Mouse (Mus musculus) lung, embryonic 16.5 days (tissue): ENCODE results near the gene Cartpt. TPM values are rescaled to one million over a fixed set of nuclear protein-coding genes. Genes with fewer than 3 reads are reported as not detected.
"Not testable (repeated sequence)": the region's sequence is repeated elsewhere in the genome, so short reads cannot be mapped to it uniquely, and the experiment has no call there.

Experiments used
- ATAC-seq: fragments of 200-750 bp; cut with Nextera tagmentation; 2 replicates; pipeline ENCODE4 v1.8.0; 2017; ENCODE audit warnings: low read depth, mild to moderate bottlenecking, moderate library complexity
- H3K27ac ChIP-seq: fragments of 300-500 bp; sonication (generic); 2 replicates; pipeline ENCODE4 v1.5.1; 2014; ENCODE audit warnings: mild to moderate bottlenecking, control low read depth, low read length
- H3K27me3 ChIP-seq: fragments of 300-500 bp; sonication (generic); 2 replicates; pipeline ENCODE4 v1.6.1; 2014; ENCODE audit warnings: low read depth, low read length, mixed read lengths; ENCODE audit not compliant: control insufficient read depth, insufficient read depth
- H3K36me3 ChIP-seq: fragments of 300-500 bp; sonication (generic); 2 replicates; pipeline ENCODE4 v1.6.1; 2014; ENCODE audit warnings: low read length; ENCODE audit not compliant: control insufficient read depth, insufficient read depth
- H3K4me1 ChIP-seq: fragments of 300-500 bp; sonication (generic); replicated peaks from 2 replicates; pipeline ENCODE4 v1.6.1; 2014; ENCODE audit warnings: low read length, mixed read lengths; ENCODE audit not compliant: control insufficient read depth, insufficient read depth
- H3K4me2 ChIP-seq: fragments of 300-500 bp; sonication (generic); 2 replicates; pipeline ENCODE4 v1.6.1; 2014; ENCODE audit warnings: low read depth, low read length, control low read depth
- H3K4me3 ChIP-seq: fragments of 300-500 bp; sonication (generic); 2 replicates; pipeline ENCODE4 v1.5.1; 2014; ENCODE audit warnings: mild to moderate bottlenecking, low read length, control low read depth
- H3K9ac ChIP-seq: fragments of 300-500 bp; sonication (generic); 2 replicates; pipeline ENCODE4 v1.6.1; 2014; ENCODE audit warnings: low read length, control low read depth
- H3K9me3 ChIP-seq: fragments of 300-500 bp; sonication (generic); 2 replicates; pipeline ENCODE4 v1.6.1; 2016; ENCODE audit warnings: low read length; ENCODE audit not compliant: control insufficient read depth
- WGBS: fragments of 180-500 bp; shearing (Covaris S2); extraction: QIAGEN DNeasy Blood & Tissue Kit; methylation state at CpG from one replicate; pipeline ENCODE4 v1.1.7; 2014; 5-methylcytosine and 5-hydroxymethylcytosine counted together
- polyA plus RNA-seq: library from polyadenylated mRNA; unstranded; fragments of >200 nt; fragmentation: Nextera tagmentation; extraction: Ambion mirVana; gene quantifications from 2 replicates; pipeline ENCODE4 v1.2.1, GENCODE M21; 2015

Cartpt gene
- polyA plus RNA-seq, 1 experiment from 2014 or later: 1.1 TPM

DNA sequence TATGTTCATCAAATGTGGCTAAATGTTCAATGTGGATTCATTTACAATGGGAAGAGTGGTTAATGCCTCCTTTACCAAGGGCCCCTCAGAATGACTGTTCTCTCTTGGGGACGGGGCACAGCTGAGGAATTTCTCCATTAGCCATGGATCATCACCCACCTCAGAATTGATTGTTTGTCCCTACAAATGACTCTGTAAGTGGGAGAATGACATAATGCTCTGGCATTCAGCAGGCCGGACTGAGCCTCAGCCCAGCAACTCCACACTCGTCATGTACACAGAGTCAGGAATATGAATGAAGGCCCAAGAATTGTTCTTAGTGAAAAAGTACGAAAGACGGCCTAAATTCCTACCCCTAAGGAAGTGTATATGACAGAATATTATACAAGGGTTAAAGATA is 25.4 kb upstream of the Cartpt start:
- WGBS: 53% methylated on average over 5 of the region's 5 CpGs
- no peak overlapping the region for H3K9ac ChIP-seq
- ATAC-seq: no peak

DNA sequence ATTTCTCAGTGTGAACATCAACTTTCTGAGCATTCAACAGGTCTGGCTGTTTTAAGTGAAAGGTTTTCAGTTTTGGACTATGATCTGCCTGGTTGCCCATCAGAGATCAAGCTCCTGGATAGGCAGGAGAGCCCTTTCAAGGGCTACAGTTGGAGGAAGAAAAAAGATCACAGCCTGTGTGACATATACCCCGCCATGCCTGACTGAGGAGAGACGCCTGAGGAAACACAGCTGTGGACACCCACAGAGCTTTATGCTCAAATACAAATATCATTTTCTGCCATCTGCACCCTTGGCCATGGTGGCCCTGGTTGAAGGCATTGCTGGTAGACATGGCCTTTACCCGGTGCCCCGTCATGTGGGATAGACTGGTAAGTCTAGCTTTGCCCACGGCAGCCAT is 14.7 kb upstream of the Cartpt start:
- H3K4me2 ChIP-seq: no peak overlapping the region
- no peaks in the 10 kb centered on the region for H3K9me3 ChIP-seq
- no peaks in the 10 kb centered on the region for H3K4me1 ChIP-seq
- no peak overlapping the region for H3K27ac ChIP-seq
- WGBS: 76% methylated on average over 5 of the region's 5 CpGs
- H3K4me3 ChIP-seq: no peak overlapping the region
- no peak for ATAC-seq
- no peak overlapping the region for H3K9ac ChIP-seq
- no peaks in the 10 kb centered on the region for H3K27me3 ChIP-seq
- no peaks in the 10 kb centered on the region for H3K36me3 ChIP-seq

More for the DNA sequence above, 25.4 kb upstream of the Cartpt start:
- H3K27ac ChIP-seq: no peak overlapping the region
- no peak overlapping the region for H3K4me3 ChIP-seq
- no peaks in the 10 kb centered on the region for H3K4me1 ChIP-seq
- no peaks in the 10 kb centered on the region for H3K36me3 ChIP-seq
- no peaks in the 10 kb centered on the region for H3K27me3 ChIP-seq
- H3K9me3 ChIP-seq: no peaks in the 10 kb centered on the region
- H3K4me2 ChIP-seq: no peak overlapping the region

DNA sequence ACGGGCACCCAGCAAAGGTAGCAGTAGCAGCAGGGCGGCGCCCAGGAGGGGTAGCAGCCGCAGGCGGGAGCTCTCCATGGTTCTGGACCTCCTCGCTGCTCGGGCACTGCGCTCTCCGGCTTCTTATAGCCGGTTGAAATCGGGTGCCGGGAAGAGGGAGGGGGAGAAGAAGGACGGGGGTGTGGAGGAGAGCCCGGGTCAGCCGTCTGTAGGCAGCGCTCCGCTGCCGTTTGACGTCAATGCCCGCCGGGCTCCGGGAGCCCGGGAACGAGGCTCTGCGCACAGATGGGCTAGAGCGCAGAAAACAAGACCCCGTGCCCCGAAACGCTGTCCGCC is 366 bp downstream of the Cartpt start:
- H3K27me3 ChIP-seq: peaks cover 22% of the 10 kb centered on the region
- ATAC-seq: peak; percentile 83
- 2% methylated on average over 30 of the region's 30 CpGs for WGBS
- H3K9me3 ChIP-seq: no peaks in the 10 kb centered on the region
- no peak overlapping the region for H3K9ac ChIP-seq
- H3K36me3 ChIP-seq: no peaks in the 10 kb centered on the region
- H3K4me1 ChIP-seq: 0 out of 2 replicates have a peak, but pooled peaks cover 2% of the 10 kb centered on the region
- H3K27ac ChIP-seq: no peak overlapping the region
- H3K4me2 ChIP-seq: peak overlapping the region; percentile 25; the same call in 1 of the 2 replicates
- no peak overlapping the region; the same call in 1 of the 2 replicates for H3K4me3 ChIP-seq

DNA sequence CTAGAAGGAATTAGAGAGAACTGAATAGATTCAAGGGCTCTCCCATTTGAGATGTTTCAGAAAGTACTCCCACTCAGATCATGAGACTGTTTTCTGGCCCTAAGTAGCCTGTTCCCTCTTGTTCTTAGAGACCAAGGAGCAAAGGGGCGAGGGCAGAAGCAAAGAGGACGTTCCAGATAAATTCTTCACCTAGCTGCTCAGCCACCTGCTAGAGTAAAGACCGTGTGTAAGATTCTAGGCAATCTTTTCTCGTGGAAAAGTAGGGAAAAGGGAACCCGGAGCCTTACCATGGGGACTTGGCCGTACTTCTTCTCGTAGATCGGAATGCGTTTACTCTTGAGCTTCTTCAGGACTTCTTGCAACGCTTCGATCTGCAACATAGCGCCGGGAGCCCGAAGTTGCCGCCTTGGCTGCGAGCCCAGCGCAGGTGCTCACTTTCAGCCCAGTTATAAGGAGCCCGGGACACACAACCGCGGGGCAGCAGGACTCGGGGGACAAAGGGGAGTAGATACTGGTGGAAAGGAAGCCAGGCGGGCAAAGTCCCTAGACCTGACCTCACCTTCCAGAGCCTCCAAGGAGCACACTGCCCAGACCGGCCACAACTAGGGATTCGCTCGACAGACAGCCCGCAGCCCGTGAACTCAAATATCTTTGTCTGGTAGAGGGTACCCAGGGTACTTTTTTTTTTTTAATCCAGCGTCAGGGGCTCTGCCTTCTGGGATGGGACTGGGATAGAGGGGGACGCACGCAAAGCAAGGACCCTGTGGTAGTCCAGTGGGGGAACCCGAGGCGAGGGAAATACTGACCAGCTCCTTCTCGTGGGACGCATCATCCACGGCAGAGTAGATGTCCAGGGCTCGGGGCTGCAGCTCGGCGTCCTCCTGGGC is 978 bp downstream of the Cartpt start:
- no peak overlapping the region for H3K9ac ChIP-seq
- H3K27ac ChIP-seq: no peak overlapping the region
- H3K27me3 ChIP-seq: peaks cover 22% of the 10 kb centered on the region
- peak overlapping the region; percentile 25; the same call in 1 of the 2 replicates for H3K4me2 ChIP-seq
- H3K4me3 ChIP-seq: no peak overlapping the region
- 7% methylated on average over 38 of the region's 38 CpGs for WGBS
- H3K36me3 ChIP-seq: no peaks in the 10 kb centered on the region
- 0 out of 2 replicates have a peak, but pooled peaks cover 2% of the 10 kb centered on the region for H3K4me1 ChIP-seq
- no peaks in the 10 kb centered on the region for H3K9me3 ChIP-seq
- ATAC-seq: no peak

DNA sequence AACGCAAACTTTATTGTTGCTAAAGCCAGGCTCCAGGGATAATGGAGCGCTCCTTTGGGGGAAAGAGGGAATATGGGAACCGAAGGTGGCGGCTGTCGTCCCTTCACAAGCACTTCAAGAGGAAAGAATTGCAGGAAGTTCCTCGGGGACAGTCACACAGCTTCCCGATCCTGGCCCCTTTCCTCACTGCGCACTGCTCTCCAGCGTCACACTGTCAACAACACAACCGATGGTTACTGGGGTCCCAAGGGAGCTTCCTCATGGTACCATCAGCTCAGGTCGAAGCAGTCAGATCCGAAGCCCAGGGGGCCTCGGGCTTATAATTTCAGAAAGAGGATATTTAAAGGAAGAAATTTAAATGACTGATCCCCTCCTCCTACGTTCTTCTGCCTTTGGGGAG is 2.1 kb downstream of the Cartpt start:
- Histone ChIP-seq H3K27me3 (peaks cover 22% of the 10 kb centered on the region), H3K4me2 (no peak overlapping the region), H3K27ac (no peak overlapping the region), H3K4me1 (0 out of 2 replicates have a peak, but pooled peaks cover 2% of the 10 kb centered on the region), H3K9me3 (no peaks in the 10 kb centered on the region), H3K9ac (no peak overlapping the region), H3K36me3 (no peaks in the 10 kb centered on the region), H3K4me3 (no peak overlapping the region)
- no peak for ATAC-seq
- WGBS: 27% methylated on average over 14 of the region's 14 CpGs

DNA sequence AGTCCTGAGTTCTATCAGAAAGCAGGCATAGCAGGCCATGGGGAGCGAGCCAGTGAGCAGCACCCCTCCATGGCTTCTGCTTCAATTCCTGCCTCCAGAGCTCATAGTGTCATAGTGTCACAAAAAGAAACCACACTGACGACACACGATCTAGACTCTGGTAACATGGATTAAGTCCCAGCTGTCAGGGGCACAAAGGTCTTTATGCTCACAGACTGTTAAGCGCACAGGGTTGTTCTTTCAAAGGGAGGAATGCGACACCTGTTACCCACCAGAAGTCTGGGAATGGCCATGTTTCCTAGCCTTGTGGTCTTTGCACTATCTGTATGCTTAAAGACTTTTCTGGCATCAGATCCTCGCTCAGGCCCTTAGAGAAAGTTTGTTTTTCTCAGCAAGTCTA is 15.3 kb downstream of the Cartpt start:
- 61% methylated on average over 6 of the region's 6 CpGs for WGBS
- Histone ChIP-seq H3K9me3 (no peaks in the 10 kb centered on the region), H3K9ac (no peak overlapping the region)

DNA sequence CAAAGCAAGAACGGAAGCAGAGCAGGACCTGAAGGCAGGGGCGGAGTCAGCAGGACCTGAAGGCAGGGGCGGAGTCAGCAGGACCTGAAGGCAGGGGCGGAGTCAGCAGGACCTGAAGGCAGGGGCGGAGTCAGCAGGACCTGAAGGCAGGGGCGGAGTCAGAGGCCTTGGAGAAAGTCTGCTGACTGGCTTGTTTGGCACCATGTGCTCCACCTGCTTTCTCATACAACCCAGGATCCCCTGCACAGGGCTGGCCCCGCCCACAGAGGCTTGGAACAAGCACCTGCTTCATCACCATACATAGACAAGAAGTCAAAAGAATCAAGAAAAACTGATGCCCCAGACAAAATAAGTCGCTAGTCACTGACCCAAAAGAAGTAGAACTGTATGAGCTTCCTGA is 19.1 kb downstream of the Cartpt start:
- 65% methylated on average over 8 of the region's 8 CpGs for WGBS
- not testable (repeated sequence) for H3K9ac ChIP-seq, H3K4me2 ChIP-seq, H3K4me1 ChIP-seq, H3K4me3 ChIP-seq, H3K36me3 ChIP-seq, H3K27ac ChIP-seq, H3K9me3 ChIP-seq, H3K27me3 ChIP-seq, ATAC-seq

More for the DNA sequence above, 15.3 kb downstream of the Cartpt start:
- no peak for ATAC-seq
- H3K4me2 ChIP-seq: no peak overlapping the region
- no peak overlapping the region for H3K27ac ChIP-seq
- H3K4me3 ChIP-seq: no peak overlapping the region
- no peaks in the 10 kb centered on the region for H3K27me3 ChIP-seq
- no peaks in the 10 kb centered on the region for H3K4me1 ChIP-seq
- no peaks in the 10 kb centered on the region for H3K36me3 ChIP-seq

DNA sequence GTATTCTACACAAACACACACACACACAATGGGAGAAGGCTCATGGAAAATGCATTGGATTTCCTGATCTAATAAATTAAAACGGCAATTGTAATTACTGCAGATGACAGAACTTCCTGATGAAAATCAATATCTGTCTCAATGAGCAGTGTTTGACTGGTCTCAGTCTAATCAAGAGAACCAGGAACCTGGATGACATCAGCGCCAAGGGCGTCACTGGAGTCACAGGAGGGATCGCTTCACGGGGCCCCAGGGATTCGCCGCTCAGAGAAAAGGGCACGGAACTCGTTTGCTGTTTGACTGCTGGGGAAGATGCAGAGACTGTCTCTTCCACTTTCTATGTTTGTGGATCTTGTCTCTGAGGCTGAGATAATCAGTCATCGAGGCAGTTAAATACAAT is 21.2 kb downstream of the Cartpt start:
- Histone ChIP-seq H3K4me3 (no peak overlapping the region), H3K36me3 (no peaks in the 10 kb centered on the region), H3K27me3 (no peaks in the 10 kb centered on the region), H3K9ac (no peak overlapping the region), H3K9me3 (no peaks in the 10 kb centered on the region), H3K4me2 (no peak overlapping the region), H3K27ac (no peak overlapping the region), H3K4me1 (no peaks in the 10 kb centered on the region)
- 56% methylated on average over 10 of the region's 10 CpGs for WGBS
- ATAC-seq: no peak

DNA sequence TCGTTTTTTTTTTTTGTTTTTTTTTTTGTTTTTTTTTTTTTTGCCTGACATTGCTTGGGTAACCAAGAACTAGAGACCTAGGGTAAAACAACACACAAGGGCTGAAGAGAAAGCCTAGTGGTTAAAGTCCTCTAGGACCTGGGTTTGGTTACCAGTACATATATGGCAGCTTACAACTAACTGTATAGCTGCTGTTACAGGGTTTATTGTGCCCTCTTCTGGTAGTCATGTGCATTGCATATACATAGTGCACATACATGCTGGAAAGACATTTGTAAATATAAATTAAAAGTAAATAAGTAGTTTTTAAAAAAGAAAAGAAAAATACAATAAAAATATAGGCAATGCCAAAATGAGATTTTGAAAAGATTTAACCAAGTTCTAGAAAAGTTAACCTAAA is 28.8 kb downstream of the Cartpt start:
- ATAC-seq: no peak
- Histone ChIP-seq H3K36me3 (no peaks in the 10 kb centered on the region), H3K27ac (no peak overlapping the region), H3K4me3 (no peak overlapping the region), H3K4me1 (no peaks in the 10 kb centered on the region), H3K9ac (no peak overlapping the region), H3K9me3 (peaks cover 5% of the 10 kb centered on the region), H3K27me3 (no peaks in the 10 kb centered on the region), H3K4me2 (no peak overlapping the region)
- WGBS: 53% methylated on average over 1 of the region's 1 CpGs
